Mouse (Mus musculus) intestine, postnatal 0 days (tissue): Measurements from ENCODE around the gene Gng8. TPM values are rescaled to one million over a fixed set of nuclear protein-coding genes. Genes with fewer than 3 reads are reported as not detected.

Source experiments
- ATAC-seq: fragments of 200-750 bp; cut with Nextera tagmentation; 2 replicates; pipeline ENCODE4 v1.8.0; 2017; ENCODE audit warnings: mild to moderate bottlenecking, moderate TSS enrichment, moderate library complexity
- H3K27ac ChIP-seq: fragments of 300-500 bp; sonication (generic); 2 replicates; pipeline ENCODE4 v1.5.1; 2014; ENCODE audit warnings: mild to moderate bottlenecking, low read depth, low read length, moderate library complexity
- H3K27me3 ChIP-seq: fragments of 300-500 bp; sonication (generic); replicated peaks from 2 replicates; pipeline ENCODE4 v1.6.1; 2014; ENCODE audit warnings: low read length, mixed read lengths; ENCODE audit not compliant: control insufficient read depth, insufficient read depth
- H3K36me3 ChIP-seq: fragments of 300-500 bp; sonication (generic); 2 replicates; pipeline ENCODE4 v1.6.1; 2014; ENCODE audit warnings: mild to moderate bottlenecking, moderate library complexity; ENCODE audit not compliant: control insufficient read depth, insufficient read depth
- H3K4me1 ChIP-seq: fragments of 300-500 bp; sonication (generic); replicated peaks from 2 replicates; pipeline ENCODE4 v1.6.1; 2014; ENCODE audit warnings: antibody characterized with exemption, low read length, mixed read lengths; ENCODE audit not compliant: control insufficient read depth, insufficient read depth
- H3K4me2 ChIP-seq: fragments of 300-500 bp; sonication (generic); replicated peaks from 2 replicates; pipeline ENCODE4 v1.6.1; 2014; ENCODE audit warnings: low read depth, mild to moderate bottlenecking, moderate library complexity
- H3K4me3 ChIP-seq: fragments of 300-500 bp; sonication (generic); 2 replicates; pipeline ENCODE4 v1.5.1; 2014; ENCODE audit warnings: low read depth, low read length
- H3K9ac ChIP-seq: fragments of 300-500 bp; sonication (generic); 2 replicates; pipeline ENCODE4 v1.6.1; 2014; ENCODE audit warnings: mild to moderate bottlenecking, low read depth, low read length
- H3K9me3 ChIP-seq: fragments of 300-500 bp; sonication (generic); 2 replicates; pipeline ENCODE4 v1.6.1; 2016; ENCODE audit warnings: mixed run types; ENCODE audit not compliant: control insufficient read depth
- CTCF ChIP-seq: sonication (generic); IDR thresholded peaks from 2 replicates; pipeline ENCODE4 v1.5.1; 2016; ENCODE audit warnings: low read depth, mild to moderate bottlenecking, control low read depth, antibody characterized with exemption, moderate library complexity
- WGBS: fragments of 180-500 bp; shearing (Covaris S2); extraction: QIAGEN DNeasy Blood & Tissue Kit; methylation state at CpG from one replicate; pipeline ENCODE4 v1.1.7; 2014; 5-methylcytosine and 5-hydroxymethylcytosine counted together
- polyA plus RNA-seq: library from polyadenylated mRNA; unstranded; fragments of >200 nt; fragmentation: Nextera tagmentation; extraction: Ambion mirVana; gene quantifications from 2 replicates; pipeline ENCODE4 v1.2.1, GENCODE M21; 2015

The Gng8 gene
- polyA plus RNA-seq, 1 experiment from 2014 or later: 4.7 TPM

DNA sequence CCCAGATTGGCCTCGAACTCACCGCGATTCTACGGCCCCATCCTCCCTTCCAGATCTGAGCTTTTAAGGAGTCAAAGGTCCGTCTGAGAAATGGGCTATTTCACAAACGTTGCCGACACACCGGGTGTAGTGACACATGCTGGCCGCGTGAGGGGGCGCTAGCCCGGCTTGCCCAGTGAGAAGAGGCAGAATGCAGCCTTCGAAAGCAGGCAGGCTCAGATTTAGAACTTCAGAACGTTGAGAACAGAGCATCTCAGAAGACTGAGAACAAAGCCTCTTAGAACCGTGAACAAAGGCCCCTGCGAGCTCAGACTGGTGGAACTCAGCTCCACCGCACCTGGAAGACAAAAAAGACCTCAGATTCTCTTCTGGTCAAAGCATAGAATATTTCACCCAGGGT is 17.4 kb upstream of the Gng8 start:
- peak overlapping the region; percentile 26; the same call in 1 of the 2 replicates for H3K4me3 ChIP-seq
- no peaks in the 10 kb centered on the region for H3K27me3 ChIP-seq
- ATAC-seq: no peak
- no peaks in the 10 kb centered on the region for H3K4me1 ChIP-seq
- peak overlapping the region; percentile 87 for H3K4me2 ChIP-seq
- no peak overlapping the region for H3K9ac ChIP-seq
- H3K9me3 ChIP-seq: no peaks in the 10 kb centered on the region
- 5% methylated on average over 17 of the region's 17 CpGs for WGBS
- H3K27ac ChIP-seq: peak overlapping the region; percentile 72
- peaks cover 16% of the 10 kb centered on the region; the same call in 1 of the 2 replicates for H3K36me3 ChIP-seq
- peak; percentile 97 for TF ChIP-seq CTCF

DNA sequence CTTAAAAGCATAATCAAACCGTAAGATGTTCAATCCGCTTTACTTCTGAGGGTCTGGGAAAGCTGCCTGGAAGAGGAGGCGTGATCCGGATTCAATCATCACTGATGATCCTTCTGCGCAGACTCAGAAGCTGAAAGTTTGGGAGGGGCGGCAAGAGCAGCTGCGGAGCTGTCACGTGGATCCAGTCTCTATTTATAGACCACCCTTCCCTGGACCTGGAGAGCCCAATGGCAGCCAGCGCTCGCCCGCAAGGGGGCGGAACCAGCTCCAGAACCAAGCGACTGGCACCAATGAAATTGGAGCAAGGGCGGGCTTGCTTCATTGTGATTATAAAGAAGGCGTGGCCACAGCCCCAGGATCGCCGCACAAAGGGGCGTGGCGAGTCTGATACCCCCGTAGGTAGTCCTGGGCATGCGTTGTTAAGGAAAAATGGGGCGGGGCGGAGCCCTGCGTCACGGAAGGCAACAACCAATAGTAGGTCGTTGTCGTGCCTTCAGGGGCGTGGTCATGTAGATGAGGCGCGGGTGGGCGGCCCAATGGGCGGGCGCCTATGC is 16.8 kb upstream of the Gng8 start:
- peaks cover 9% of the 10 kb centered on the region; the same call in 1 of the 2 replicates for H3K36me3 ChIP-seq
- H3K9me3 ChIP-seq: no peaks in the 10 kb centered on the region
- TF ChIP-seq CTCF: peak; percentile 61
- peak overlapping the region; percentile 87 for H3K4me2 ChIP-seq
- ATAC-seq: peak; percentile 97
- H3K27ac ChIP-seq: peak overlapping the region; percentile 72
- peak overlapping the region; percentile 59 for H3K4me3 ChIP-seq
- H3K9ac ChIP-seq: peak overlapping the region; percentile 55; the same call in 1 of the 2 replicates
- WGBS: under 1% methylated on average over 33 of the region's 33 CpGs
- H3K27me3 ChIP-seq: no peaks in the 10 kb centered on the region
- H3K4me1 ChIP-seq: no peaks in the 10 kb centered on the region

DNA sequence AGATGAGACGGTGACA is 16.5 kb upstream of the Gng8 start, which contains the start of gene Dact3:
Gene Dact3 (plus strand): TSS at position 8 of the 16 bp plus-strand sequence.
- Histone ChIP-seq H3K9me3 (no peaks in the 10 kb centered on the region), H3K27me3 (no peaks in the 10 kb centered on the region), H3K27ac (peak within 1 kb of the TSS; percentile 72), H3K4me3 (peak within 1 kb of the TSS; percentile 59), H3K36me3 (peaks cover 6% of the 10 kb centered on the region; the same call in 1 of the 2 replicates), H3K4me1 (no peaks in the 10 kb centered on the region), H3K9ac (peak within 1 kb of the TSS; percentile 55), H3K4me2 (peak within 1 kb of the TSS; percentile 87)
- no peak for ATAC-seq
- TF ChIP-seq CTCF: no peak
- WGBS: 0% methylated on average over 1 of the region's 1 CpGs

DNA sequence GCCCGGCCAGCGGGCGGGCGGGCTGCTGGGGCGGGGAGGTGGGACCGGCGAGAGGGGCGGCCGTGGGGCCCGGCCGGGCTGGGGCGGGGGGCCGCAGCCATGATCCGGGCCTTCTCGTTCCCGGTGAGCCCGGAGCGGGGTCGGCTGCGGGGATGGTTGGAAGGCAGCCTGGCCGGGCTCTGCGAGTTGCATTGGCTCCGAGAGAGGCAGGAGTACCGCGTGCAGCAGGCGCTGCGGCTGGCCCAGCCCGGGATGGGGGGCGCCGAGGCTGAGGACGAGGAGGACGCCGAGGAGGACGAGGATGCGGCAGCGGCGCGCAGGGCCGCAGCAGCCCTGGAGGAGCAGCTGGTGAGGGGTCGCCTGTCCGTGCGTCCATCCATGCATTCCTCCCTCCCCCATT is 16.3 kb upstream of the Gng8 start:
- no peak for TF ChIP-seq CTCF
- H3K9me3 ChIP-seq: no peaks in the 10 kb centered on the region
- H3K36me3 ChIP-seq: peaks cover 6% of the 10 kb centered on the region; the same call in 1 of the 2 replicates
- peak overlapping the region; percentile 87 for H3K4me2 ChIP-seq
- no peaks in the 10 kb centered on the region for H3K4me1 ChIP-seq
- peak overlapping the region; percentile 55 for H3K9ac ChIP-seq
- H3K27ac ChIP-seq: no peak overlapping the region
- H3K27me3 ChIP-seq: no peaks in the 10 kb centered on the region
- peak; percentile 36; the same call in 1 of the 2 replicates for ATAC-seq
- WGBS: under 1% methylated on average over 29 of the region's 42 CpGs
- H3K4me3 ChIP-seq: peak overlapping the region; percentile 59

DNA sequence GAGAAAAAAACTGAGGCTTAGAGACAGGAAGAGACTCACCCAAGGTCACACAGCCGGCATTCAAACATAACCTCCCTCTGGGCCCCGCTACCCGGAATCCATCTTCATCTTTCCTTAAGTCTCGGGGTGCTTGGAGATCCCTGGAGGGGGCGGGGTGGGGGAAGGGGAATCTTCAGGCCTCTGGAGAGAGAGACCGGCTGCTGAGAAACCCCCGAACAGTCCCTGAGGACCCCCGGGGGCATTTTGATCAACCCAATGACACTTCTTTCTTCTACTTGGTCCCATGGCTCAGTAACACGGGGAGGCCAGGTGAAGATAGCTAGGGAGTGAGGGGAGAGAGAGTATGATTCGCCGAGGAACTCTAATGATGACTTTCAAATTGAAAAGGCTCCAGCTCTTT is 15.6 kb upstream of the Gng8 start:
- peaks cover 6% of the 10 kb centered on the region; the same call in 1 of the 2 replicates for H3K36me3 ChIP-seq
- H3K27ac ChIP-seq: no peak overlapping the region
- ATAC-seq: no peak

DNA sequence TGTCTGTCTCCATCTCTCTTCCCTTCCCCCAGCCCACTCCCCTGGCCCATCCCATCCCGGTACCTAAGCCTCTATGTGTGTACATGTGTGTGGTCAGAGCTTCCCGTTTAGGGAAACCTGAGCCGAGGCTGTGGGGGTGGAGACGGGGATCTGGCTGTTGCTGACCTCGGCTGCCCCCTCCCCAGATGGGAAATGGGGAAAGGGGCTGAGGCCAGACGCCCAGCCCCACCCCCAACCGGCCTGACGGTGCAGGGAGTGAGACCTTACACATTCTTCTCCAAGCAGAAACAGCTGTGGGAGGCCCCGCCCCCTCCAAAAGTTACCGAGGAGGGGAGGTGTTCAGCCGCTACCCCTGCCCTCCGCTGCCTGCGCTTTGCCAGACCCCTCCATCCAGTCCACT is 15.0 kb upstream of the Gng8 start:
- peak overlapping the region; percentile 59 for H3K4me3 ChIP-seq
- TF ChIP-seq CTCF: no peak
- H3K4me2 ChIP-seq: peak overlapping the region; percentile 87
- no peak for ATAC-seq
- H3K9me3 ChIP-seq: no peaks in the 10 kb centered on the region
- H3K27me3 ChIP-seq: no peaks in the 10 kb centered on the region
- no peaks in the 10 kb centered on the region for H3K4me1 ChIP-seq
- peaks cover 3% of the 10 kb centered on the region; the same call in 1 of the 2 replicates for H3K36me3 ChIP-seq
- 20% methylated on average over 13 of the region's 13 CpGs for WGBS
- H3K9ac ChIP-seq: no peak overlapping the region
- no peak overlapping the region for H3K27ac ChIP-seq

More for the DNA sequence above, 15.6 kb upstream of the Gng8 start:
- Histone ChIP-seq H3K4me1 (no peaks in the 10 kb centered on the region), H3K9me3 (no peaks in the 10 kb centered on the region), H3K27me3 (no peaks in the 10 kb centered on the region), H3K9ac (peak overlapping the region; percentile 55), H3K4me2 (peak overlapping the region; percentile 87), H3K4me3 (peak overlapping the region; percentile 59)
- 26% methylated on average over 11 of the region's 11 CpGs for WGBS
- TF ChIP-seq CTCF: no peak

DNA sequence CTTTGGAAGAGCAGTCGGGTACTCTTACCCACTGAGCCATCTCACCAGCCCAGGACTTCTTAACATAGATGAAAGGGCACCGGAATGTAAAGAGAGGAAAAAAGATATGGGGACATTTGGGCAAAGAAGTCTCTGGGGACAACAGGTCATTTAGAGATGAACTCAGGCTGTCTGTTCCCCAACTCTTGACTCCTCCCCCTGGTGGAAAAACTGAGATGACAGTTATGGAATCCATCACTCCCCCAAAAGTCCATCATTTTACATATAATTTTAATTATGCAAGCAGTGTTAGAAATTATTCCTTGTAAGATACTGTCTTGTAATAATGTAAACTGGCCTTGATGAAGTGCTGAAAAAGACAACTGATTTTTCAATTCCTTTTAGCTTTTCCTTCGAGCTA is 13.9 kb upstream of the Gng8 start:
- no peak for ATAC-seq

More for the DNA sequence above, 13.9 kb upstream of the Gng8 start:
- Histone ChIP-seq H3K9me3 (no peaks in the 10 kb centered on the region), H3K27me3 (no peaks in the 10 kb centered on the region), H3K36me3 (no peaks in the 10 kb centered on the region; the same call in 1 of the 2 replicates), H3K9ac (no peak overlapping the region), H3K4me2 (no peak overlapping the region), H3K4me1 (no peaks in the 10 kb centered on the region), H3K27ac (no peak overlapping the region), H3K4me3 (no peak overlapping the region)
- 77% methylated on average over 3 of the region's 3 CpGs for WGBS
- TF ChIP-seq CTCF: peak; percentile 17; the same call in 1 of the 2 replicates
